Mouse (Mus musculus) embryonic stem cell, embryonic (primary cell): ENCODE measurements at regions not wholly inside any gene's neighbourhood (a gene's known extent, or its start where the extent isn't known, plus 50 kb on each side); places are given as distances from the start of the nearest gene placed in this dataset.

Experiments used
- CTCF ChIA-PET, 4 experiments: fragments of 300-600 bp in 2 of 4; fragments of 350-600 bp in 2 of 4; sonication (Branson Sonifier 250); formaldehyde crosslinking; loops; one replicate each; lab custom pipeline; 2022; ENCODE audit warnings: inconsistent platforms in 2 of 4; lab: Charles Lee
- POLR2A ChIA-PET, 4 experiments: fragments of 300-600 bp in 2 of 4; fragments of 350-600 bp in 2 of 4; sonication (Branson Sonifier 250); formaldehyde crosslinking; loops; one replicate each; lab custom pipeline; 2022; ENCODE audit warnings: antibody characterized with exemption in 4 of 4, inconsistent platforms in 1 of 4; lab: Charles Lee

GRCm38 (mm10) chr9:23045486-23045885 lies 177.4 kb upstream of the Bmper start:
- ChIA-PET CTCF (no interaction called here), POLR2A (interaction anchor here in 1 of 4 experiments (1.7 kb wide), 1 partner anchor 12 kb away, joined by 5 read pairs; no protein-coding TSS in a partner anchor)

GRCm38 (mm10) chr9:23050751-23051150 lies 172.1 kb upstream of the Bmper start:
- CTCF ChIA-PET: interaction anchor here in 1 of 4 experiments (0.9 kb wide), 1 partner anchor 199 kb away, joined by 3 read pairs; no protein-coding TSS in a partner anchor

GRCm38 (mm10) chr9:23059526-23059925 lies 163.3 kb upstream of the Bmper start:
- ChIA-PET POLR2A (no interaction called here), CTCF (no interaction called here)

More at GRCm38 (mm10) chr9:23050751-23051150, 172.1 kb upstream of the Bmper start:
- POLR2A ChIA-PET: no interaction called here

GRCm38 (mm10) chr9:23060526-23060925 lies 162.3 kb upstream of the Bmper start:
- ChIA-PET POLR2A (no interaction called here), CTCF (interaction anchor here in 1 of 4 experiments (0.6 kb wide), 1 partner anchor 111 kb away, joined by 6 read pairs; no protein-coding TSS in a partner anchor)

- CTCF ChIA-PET: interaction anchor here in 1 of 4 experiments (0.6 kb wide), 1 partner anchor 110 kb away, joined by 6 read pairs; no protein-coding TSS in a partner anchor
- POLR2A ChIA-PET: no interaction called here
Measured at GRCm38 (mm10) chr9:23061179-23061929, 161.5 kb upstream of the Bmper start.

- POLR2A ChIA-PET: no interaction called here
- CTCF ChIA-PET: no interaction called here
Measured at GRCm38 (mm10) chr9:23062057-23062655, 160.7 kb upstream of the Bmper start.

GRCm38 (mm10) chr9:23062656-23063444 lies 160.0 kb upstream of the Bmper start:
- CTCF ChIA-PET: interaction anchor here in 1 of 4 experiments (0.6 kb wide), 1 partner anchor 15 kb away, joined by 3 read pairs; no protein-coding TSS in a partner anchor
- POLR2A ChIA-PET: no interaction called here

- POLR2A ChIA-PET: no interaction called here
Measured at GRCm38 (mm10) chr9:23064001-23064400, 158.9 kb upstream of the Bmper start.

GRCm38 (mm10) chr9:23064811-23065210 lies 158.1 kb upstream of the Bmper start:
- ChIA-PET POLR2A (no interaction called here), CTCF (no interaction called here)

More at GRCm38 (mm10) chr9:23064001-23064400, 158.9 kb upstream of the Bmper start:
- CTCF ChIA-PET: no interaction called here

GRCm38 (mm10) chr9:23068101-23068791 lies 154.6 kb upstream of the Bmper start:
- ChIA-PET CTCF (interaction anchor here in 1 of 4 experiments (0.8 kb wide), 1 partner anchor 40 kb away, joined by 3 read pairs; no protein-coding TSS in a partner anchor), POLR2A (no interaction called here)

- ChIA-PET POLR2A (no interaction called here), CTCF (no interaction called here)
Measured at GRCm38 (mm10) chr9:23069161-23069560, 153.7 kb upstream of the Bmper start.

GRCm38 (mm10) chr9:23071006-23071405 lies 151.9 kb upstream of the Bmper start:
- ChIA-PET POLR2A (no interaction called here), CTCF (no interaction called here)

GRCm38 (mm10) chr9:23072741-23073140 lies 150.1 kb upstream of the Bmper start:
- ChIA-PET POLR2A (no interaction called here), CTCF (no interaction called here)

GRCm38 (mm10) chr9:23083562-23083961 lies 139.3 kb upstream of the Bmper start:
- ChIA-PET POLR2A (interaction anchor here in 1 of 4 experiments (1.0 kb wide), 1 partner anchor 18 kb away, joined by 4 read pairs; no protein-coding TSS in a partner anchor), CTCF (no interaction called here)

GRCm38 (mm10) chr9:23089339-23089738 lies 133.5 kb upstream of the Bmper start:
- ChIA-PET CTCF (interaction anchor here in 1 of 4 experiments (1.5 kb wide), 1 partner anchor 123 kb away, joined by 3 read pairs; no protein-coding TSS in a partner anchor), POLR2A (no interaction called here)

- ChIA-PET POLR2A (interaction anchor here in 1 of 4 experiments (0.6 kb wide), 1 partner anchor 21 kb away, joined by 3 read pairs; no protein-coding TSS in a partner anchor), CTCF (no interaction called here)
Measured at GRCm38 (mm10) chr9:23097134-23097789, 125.6 kb upstream of the Bmper start.

- ChIA-PET CTCF (interaction anchor here in 1 of 4 experiments (0.5 kb wide), 1 partner anchor 430 kb away, joined by 4 read pairs; no protein-coding TSS in a partner anchor), POLR2A (interaction anchor here in 1 of 4 experiments (1.1 kb wide), 1 partner anchor 18 kb away, joined by 4 read pairs; no protein-coding TSS in a partner anchor)
Measured at GRCm38 (mm10) chr9:23101584-23101983, 121.3 kb upstream of the Bmper start.
